Mouse (Mus musculus) cerebellum, adult 11 months (tissue): Measurements from ENCODE around the gene Rxylt1.

Experiments used
- DNase-seq: peaks from one replicate; pipeline ENCODE4 v3.0.0; 2022

Gene Rxylt1

GRCm38 (mm10) chr10:122040372-122040771, 56.8 kb downstream of the Rxylt1 start:
- no peak for DNase-seq

- DNase-seq: no peak
Measured at GRCm38 (mm10) chr10:122039566-122039965, 57.6 kb downstream of the Rxylt1 start.

GRCm38 (mm10) chr10:122038554-122038953, 58.6 kb downstream of the Rxylt1 start:
- no peak for DNase-seq

- no peak for DNase-seq
Measured at GRCm38 (mm10) chr10:122033271-122033670, 63.9 kb downstream of the Rxylt1 start.

- no peak for DNase-seq
Measured at GRCm38 (mm10) chr10:122030420-122030819, 66.8 kb downstream of the Rxylt1 start.

- DNase-seq: no peak
Measured at GRCm38 (mm10) chr10:122029738-122030137, 67.4 kb downstream of the Rxylt1 start.
